In the genomic region with DNA sequence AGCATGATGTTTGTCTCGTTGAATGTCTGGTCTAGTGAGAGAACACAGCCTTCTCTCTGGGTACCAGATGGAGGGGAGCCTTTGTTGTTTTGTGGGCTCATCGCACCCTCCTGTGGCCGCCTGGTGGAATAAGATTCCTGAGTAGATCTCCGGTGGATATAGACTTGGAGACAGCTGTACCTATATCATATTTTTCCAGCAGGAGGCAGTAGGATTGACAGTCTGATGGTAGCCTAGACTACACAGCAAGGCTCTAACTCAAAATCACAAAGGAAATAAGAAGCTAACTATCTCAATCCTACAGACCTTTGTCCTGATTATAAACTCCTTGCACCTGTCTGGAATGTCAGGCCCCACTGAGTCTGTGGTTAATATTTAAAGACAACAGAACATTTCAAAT, we compare ENCODE assay signal across 8 mouse cellular contexts. TPM values are rescaled to one million over a fixed set of nuclear protein-coding genes. Genes with fewer than 3 reads are reported as not detected.
DNase-seq lines count a peak whose midpoint lies in the region; ATAC-seq lines count a peak whose summit lies in the region.

No protein-coding gene starts in this region.

- no peaks in the 10 kb centered on the region for H3K4me1 ChIP-seq in forebrain, embryonic 15.5 days
- peaks cover 39% of the 10 kb centered on the region for H3K4me1 ChIP-seq in kidney, embryonic 15.5 days
- no peaks in the 10 kb centered on the region for H3K4me1 ChIP-seq in limb, embryonic 10.5 days

- no peaks in the 10 kb centered on the region for H3K9me3 ChIP-seq in forebrain, embryonic 15.5 days
- H3K9me3 ChIP-seq in kidney, embryonic 15.5 days (replicated peaks), result peaks cover 4% of the 10 kb centered on the region; the same call in 1 of the 2 replicates
- H3K9me3 ChIP-seq in limb, embryonic 10.5 days (replicated peaks), result no peaks in the 10 kb centered on the region

- H3K4me3 ChIP-seq in forebrain, embryonic 15.5 days, result no peak overlapping the region
- no peak overlapping the region for H3K4me3 ChIP-seq in kidney, embryonic 15.5 days (replicated peaks)
- no peak overlapping the region for H3K4me3 ChIP-seq in limb, embryonic 10.5 days

- peak; percentile 33 for DNase-seq in thymus, postnatal 4 days
- no peak for DNase-seq in thymus, postnatal 25 days
- DNase-seq in brain, embryonic 18.5 days (ENCODE audit: low read depth, low spot score), result peak; percentile 28
- peak; percentile 43 for DNase-seq in limb, embryonic 10.5 days (ENCODE audit: low spot score)
- DNase-seq in retina, postnatal 1 day, result peak; percentile 71
- DNase-seq in gastrocnemius, adult 8-10 months (ENCODE audit: low spot score in 2 of 2), result no peak

- H3K9ac ChIP-seq in forebrain, embryonic 15.5 days (replicated peaks), result no peak overlapping the region
- H3K9ac ChIP-seq in kidney, embryonic 15.5 days, result no peak overlapping the region

- H3K27ac ChIP-seq in forebrain, embryonic 15.5 days (replicated peaks), result no peak overlapping the region
- H3K27ac ChIP-seq in kidney, embryonic 15.5 days, result peak overlapping the region; percentile 79; the same call in 1 of the 2 replicates
- H3K27ac ChIP-seq in limb, embryonic 10.5 days, result no peak overlapping the region

- WGBS in forebrain, embryonic 15.5 days, result 17% methylated on average over 4 of the region's 4 CpGs
- WGBS in kidney, embryonic 15.5 days, result 13% methylated on average over 4 of the region's 4 CpGs
- WGBS in limb, embryonic 10.5 days, result 21% methylated on average over 4 of the region's 4 CpGs

- no peak overlapping the region for H3K4me2 ChIP-seq in forebrain, embryonic 15.5 days (replicated peaks)
- no peak overlapping the region for H3K4me2 ChIP-seq in kidney, embryonic 15.5 days

- H3K36me3 ChIP-seq in forebrain, embryonic 15.5 days, result no peaks in the 10 kb centered on the region
- no peaks in the 10 kb centered on the region for H3K36me3 ChIP-seq in kidney, embryonic 15.5 days
- H3K36me3 ChIP-seq in limb, embryonic 10.5 days, result no peaks in the 10 kb centered on the region

- peak; percentile 74 for ATAC-seq in forebrain, embryonic 15.5 days (replicated peaks)
- ATAC-seq in kidney, embryonic 15.5 days (replicated peaks; ENCODE audit: low FRiP score), result peak; percentile 79

- H3K27me3 ChIP-seq in forebrain, embryonic 15.5 days, result no peaks in the 10 kb centered on the region
- H3K27me3 ChIP-seq in kidney, embryonic 15.5 days, result no peaks in the 10 kb centered on the region
- no peaks in the 10 kb centered on the region for H3K27me3 ChIP-seq in limb, embryonic 10.5 days (ENCODE audit: low read depth, poor library complexity, severe bottlenecking)

RNA-seq across cellular contexts. Expression of gene Defb29, which starts 4.8 kb away (rescaled TPM):
- not detected in 2 replicates for polyA plus RNA-seq in forebrain, embryonic 15.5 days (2015; fragmentation: Nextera tagmentation; extraction: Ambion mirVana)
- polyA plus RNA-seq in kidney, embryonic 15.5 days (2015; fragmentation: Nextera tagmentation; extraction: Ambion mirVana), result 0.90 and 1.6 TPM in 2 replicates
- polyA plus RNA-seq in limb, embryonic 10.5 days (2016; fragmentation: Nextera tagmentation; extraction: Ambion mirVana), result not detected in 2 replicates
- not detected for total RNA-seq in gastrocnemius, adult 8-10 months (2022)

RNA-seq across cellular contexts. Expression of gene Gm17416, which starts 24.4 kb away (rescaled TPM):
- not detected in 2 replicates for polyA plus RNA-seq in forebrain, embryonic 15.5 days (2015; fragmentation: Nextera tagmentation; extraction: Ambion mirVana)
- not detected in 2 replicates for polyA plus RNA-seq in kidney, embryonic 15.5 days (2015; fragmentation: Nextera tagmentation; extraction: Ambion mirVana)
- not detected in 2 replicates for polyA plus RNA-seq in limb, embryonic 10.5 days (2016; fragmentation: Nextera tagmentation; extraction: Ambion mirVana)
- not detected for total RNA-seq in gastrocnemius, adult 8-10 months (2022)

RNA-seq across cellular contexts. Expression of gene Defb28, which starts 26.6 kb away (rescaled TPM):
- not detected in 2 replicates for polyA plus RNA-seq in forebrain, embryonic 15.5 days (2015; fragmentation: Nextera tagmentation; extraction: Ambion mirVana)
- 0.67 and 0.95 TPM in 2 replicates for polyA plus RNA-seq in kidney, embryonic 15.5 days (2015; fragmentation: Nextera tagmentation; extraction: Ambion mirVana)
- polyA plus RNA-seq in limb, embryonic 10.5 days (2016; fragmentation: Nextera tagmentation; extraction: Ambion mirVana), result not detected in 2 replicates
- not detected for total RNA-seq in gastrocnemius, adult 8-10 months (2022)

RNA-seq across cellular contexts. Expression of gene Defb21, which starts 27.9 kb away (rescaled TPM):
- not detected in 2 replicates for polyA plus RNA-seq in forebrain, embryonic 15.5 days (2015; fragmentation: Nextera tagmentation; extraction: Ambion mirVana)
- polyA plus RNA-seq in kidney, embryonic 15.5 days (2015; fragmentation: Nextera tagmentation; extraction: Ambion mirVana), result not detected in 2 replicates
- polyA plus RNA-seq in limb, embryonic 10.5 days (2016; fragmentation: Nextera tagmentation; extraction: Ambion mirVana), result not detected in 2 replicates
- total RNA-seq in gastrocnemius, adult 8-10 months (2022), result not detected

RNA-seq across cellular contexts. Expression of gene Defb26, which starts 33.2 kb away (rescaled TPM):
- polyA plus RNA-seq in forebrain, embryonic 15.5 days (2015; fragmentation: Nextera tagmentation; extraction: Ambion mirVana), result not detected in 2 replicates
- polyA plus RNA-seq in kidney, embryonic 15.5 days (2015; fragmentation: Nextera tagmentation; extraction: Ambion mirVana), result not detected in 2 replicates
- not detected in 2 replicates for polyA plus RNA-seq in limb, embryonic 10.5 days (2016; fragmentation: Nextera tagmentation; extraction: Ambion mirVana)
- not detected for total RNA-seq in gastrocnemius, adult 8-10 months (2022)

Comparison
In these comparisons a context has a peak if more than half of its experiments do, and no peak if none do; other contexts are left out.
1. DNase-seq: peak in thymus, postnatal 4 days (single experiment), brain, embryonic 18.5 days (single experiment), limb, embryonic 10.5 days (single experiment) and retina, postnatal 1 day (single experiment); none in thymus, postnatal 25 days (single experiment) and gastrocnemius, adult 8-10 months (0 of 2).